Mouse (Mus musculus) adrenal gland, adult 2 months (tissue): ENCODE measurements around the gene 4930503B20Rik. TPM values are rescaled to one million over a fixed set of nuclear protein-coding genes. Genes with fewer than 3 reads are reported as not detected.

Experiments
- DNase-seq: peaks from one replicate; pipeline ENCODE4 v3.0.0; 2021
- long read RNA-seq: library from polyadenylated mRNA; stranded (forward); transcript quantifications from one replicate; pipeline ENCODE4 v2.0.0, GENCODE M21; 2021
- polyA plus RNA-seq: library from polyadenylated mRNA; depleted of rRNA; stranded (reverse); fragments of >200 nt; gene quantifications from 2 replicates; pipeline ENCODE4 v1.2.3, GENCODE M21; 2012; rRNA removed
- total RNA-seq, 2 experiments: library from RNA; stranded (reverse); gene quantifications; 2 replicates each; pipeline ENCODE4 v1.2.3; 2021

The 4930503B20Rik gene
- not detected for total RNA-seq
- polyA plus RNA-seq, result not detected in 2 replicates
- long read RNA-seq, result 0 reads

- DNase-seq, result no peak
Observed at GRCm38 (mm10) chr3:146651217-146651616, at the start of gene 4930503B20Rik. Gene 4930503B20Rik (minus strand): TSS chr3:146651317.

- DNase-seq, result no peak
Observed at GRCm38 (mm10) chr3:146700051-146700450, 48.9 kb upstream of the 4930503B20Rik start.

DNA sequence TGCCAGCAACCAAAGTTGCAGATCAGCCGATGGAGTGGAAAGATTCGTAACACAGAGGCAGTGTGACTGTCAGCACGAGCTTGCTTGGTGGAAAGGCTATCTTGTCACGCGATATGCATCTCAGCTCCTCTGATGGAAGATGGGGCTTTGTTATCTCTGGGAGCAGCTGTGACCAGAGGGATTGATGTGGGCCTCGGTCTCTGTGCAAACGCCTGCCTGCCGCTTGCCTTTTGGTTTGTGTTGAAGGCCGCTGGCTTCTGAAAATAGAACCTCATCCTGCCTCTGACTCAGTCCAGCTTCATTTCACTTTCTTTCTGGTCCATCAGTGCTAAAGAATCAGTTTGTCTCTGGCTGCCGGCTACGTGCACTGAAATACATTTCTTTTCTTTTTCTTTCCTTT lies 47.9 kb upstream of the 4930503B20Rik start:
- DNase-seq, result peak; percentile 76

DNA sequence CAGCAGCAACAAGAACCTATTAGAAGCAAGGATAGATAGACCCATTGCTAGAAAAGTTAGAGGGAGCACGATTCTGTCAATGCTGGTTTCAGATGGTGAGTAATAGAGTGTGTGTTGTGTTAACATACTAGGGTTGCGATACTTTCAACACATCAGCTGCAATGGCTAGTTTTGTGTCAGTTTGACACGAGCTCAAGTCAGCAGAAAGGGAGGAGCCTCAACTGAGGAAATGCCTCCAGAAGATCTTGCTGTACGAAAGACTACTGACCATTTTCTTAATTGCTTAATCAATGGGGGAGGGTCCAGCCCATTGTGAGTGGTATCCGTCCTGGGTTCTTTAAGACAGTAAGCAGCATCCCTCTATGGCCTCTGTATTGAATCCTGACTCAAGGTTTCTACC lies 41.4 kb upstream of the 4930503B20Rik start:
- no peak for DNase-seq

DNA sequence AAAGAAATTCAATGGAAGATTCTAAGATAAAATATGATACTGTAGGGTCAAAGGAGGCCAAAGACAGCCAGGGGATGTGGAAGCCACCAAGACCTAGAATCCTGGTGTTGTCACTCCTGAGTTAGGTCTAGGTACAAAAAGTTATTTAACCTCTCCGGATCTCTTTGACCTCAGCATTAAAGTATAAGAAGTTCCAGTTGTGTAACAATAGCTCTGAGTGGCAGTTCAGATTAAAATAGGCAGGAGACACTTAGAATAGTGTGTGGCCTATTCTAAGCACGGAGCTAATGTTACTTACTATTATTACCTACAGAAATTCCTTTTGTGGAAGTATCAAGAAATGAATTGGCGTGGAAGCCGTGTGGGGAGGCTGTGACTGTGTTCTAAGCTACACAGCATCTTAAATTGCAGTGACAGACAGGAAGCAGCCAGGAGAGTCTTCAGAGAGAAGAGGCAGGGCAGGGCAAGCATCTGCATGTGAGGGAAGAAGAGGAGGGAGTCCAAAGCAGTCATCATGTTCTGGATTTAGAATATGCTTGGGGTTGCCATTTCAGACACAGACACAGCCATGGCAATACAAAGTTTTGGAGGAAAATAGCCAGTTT lies 36.1 kb upstream of the 4930503B20Rik start:
- DNase-seq, result no peak

DNA sequence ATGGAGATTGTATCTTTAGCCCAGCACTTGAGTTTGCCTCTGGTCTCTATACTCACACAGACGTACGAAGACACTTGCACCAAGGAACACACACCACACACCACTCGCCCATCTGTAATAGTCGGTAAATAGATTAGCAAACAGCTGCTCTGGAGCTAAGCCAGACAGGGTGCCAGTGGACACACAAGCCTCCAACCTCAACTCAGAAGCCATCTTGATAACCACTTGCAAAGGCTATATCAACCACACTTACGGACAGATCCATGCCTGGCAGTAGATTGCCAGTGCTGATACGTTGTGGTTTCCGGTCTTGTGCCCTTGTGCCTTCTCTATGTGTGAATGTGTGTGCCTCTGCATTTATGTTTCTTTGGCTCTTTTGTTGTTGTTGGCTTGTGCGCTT lies 35.3 kb upstream of the 4930503B20Rik start:
- no peak for DNase-seq

DNA sequence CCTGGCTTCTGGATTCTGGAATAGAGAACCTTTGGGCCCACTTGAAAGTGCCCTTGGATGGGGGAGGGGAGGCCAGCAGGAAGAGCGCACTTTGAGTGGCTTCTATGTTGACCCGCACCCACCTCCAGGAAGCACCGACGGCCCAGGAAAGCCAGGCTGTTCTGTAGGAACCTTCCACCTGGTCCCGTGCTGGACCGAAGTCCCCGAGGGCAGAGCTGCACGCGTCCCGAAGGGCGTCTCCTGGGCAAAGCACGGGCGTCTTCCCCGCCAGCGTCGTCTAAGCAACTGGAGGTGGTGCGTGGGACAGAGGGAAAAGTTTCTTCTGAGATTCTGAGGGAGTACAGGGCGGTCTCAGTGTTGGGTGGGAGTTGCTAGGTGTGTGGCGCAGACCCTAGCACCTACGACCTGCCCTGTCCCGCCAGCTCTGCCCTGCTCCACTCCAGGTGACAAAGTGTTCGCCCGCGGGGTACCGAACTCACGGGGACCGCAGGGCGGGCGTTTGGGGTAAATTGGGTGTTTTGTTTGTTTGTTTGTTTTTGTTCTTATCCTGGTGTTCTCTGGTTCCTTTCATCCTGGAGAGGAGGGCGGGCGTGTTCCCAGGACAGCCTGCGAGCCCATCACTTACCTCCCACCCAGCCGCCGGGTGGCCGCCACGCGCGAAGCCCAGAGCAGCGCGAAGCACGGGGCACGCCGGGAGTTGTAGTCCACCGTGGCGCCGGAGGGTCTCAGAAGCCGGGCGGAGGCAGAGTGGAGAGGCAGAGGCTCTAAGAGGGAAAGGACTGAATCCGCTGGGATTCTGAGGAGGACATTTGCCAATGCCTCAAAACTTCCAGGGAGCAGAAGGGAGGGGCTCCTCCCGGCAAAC lies 33.9 kb upstream of the 4930503B20Rik start, which contains the start of gene Samd13:
Gene Samd13, minus strand, starts transcription at position 782 of the 865 bp plus-strand sequence.
- DNase-seq, result peak; percentile 54

DNA sequence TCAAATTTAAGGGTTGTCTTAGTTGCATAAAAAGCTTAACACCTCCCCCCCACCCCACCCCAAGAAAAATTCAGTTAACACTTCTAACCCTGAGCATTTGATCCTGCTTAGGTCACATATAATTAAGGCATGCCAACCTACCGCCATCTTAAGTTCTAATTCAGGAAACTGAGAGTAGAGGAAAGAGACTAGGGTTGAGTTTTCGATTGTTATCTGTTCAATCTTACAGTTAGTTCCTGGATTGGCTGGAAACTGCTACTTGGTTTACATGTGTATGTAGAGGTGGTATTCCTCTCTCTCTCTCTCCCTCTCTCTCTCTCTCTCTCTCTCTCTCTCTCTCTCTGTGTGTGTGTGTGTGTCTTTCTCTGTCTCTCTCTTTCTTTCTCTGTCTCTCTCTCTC lies 32.0 kb upstream of the 4930503B20Rik start:
- DNase-seq, result no peak

GRCm38 (mm10) chr3:146682140-146682651 lies 31.1 kb upstream of the 4930503B20Rik start:
- peak; percentile 70 for DNase-seq

- no peak for DNase-seq
Observed at GRCm38 (mm10) chr3:146681696-146682095, 30.6 kb upstream of the 4930503B20Rik start.

DNA sequence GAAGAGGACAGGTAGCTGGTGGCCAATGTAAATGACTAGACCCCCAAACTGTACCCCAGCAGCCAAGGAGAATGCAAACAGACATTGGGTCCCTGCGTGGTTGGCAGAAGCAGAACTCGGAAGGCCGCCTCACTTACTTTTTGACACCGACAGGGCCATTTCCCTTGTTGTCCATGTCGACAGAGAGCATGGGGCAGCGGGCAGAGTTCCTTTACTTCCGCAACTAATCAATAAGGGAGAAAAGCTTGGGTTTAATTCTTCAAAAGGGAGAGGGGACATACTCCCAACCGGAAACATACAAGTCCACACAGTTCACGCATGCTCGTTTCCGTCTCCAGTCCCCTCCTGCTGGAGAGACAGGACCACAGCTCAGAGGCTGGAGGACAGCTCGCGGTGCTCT lies 29.5 kb upstream of the 4930503B20Rik start:
- no peak for DNase-seq

GRCm38 (mm10) chr3:146679646-146680045 lies 28.5 kb upstream of the 4930503B20Rik start:
- no peak for DNase-seq

DNA sequence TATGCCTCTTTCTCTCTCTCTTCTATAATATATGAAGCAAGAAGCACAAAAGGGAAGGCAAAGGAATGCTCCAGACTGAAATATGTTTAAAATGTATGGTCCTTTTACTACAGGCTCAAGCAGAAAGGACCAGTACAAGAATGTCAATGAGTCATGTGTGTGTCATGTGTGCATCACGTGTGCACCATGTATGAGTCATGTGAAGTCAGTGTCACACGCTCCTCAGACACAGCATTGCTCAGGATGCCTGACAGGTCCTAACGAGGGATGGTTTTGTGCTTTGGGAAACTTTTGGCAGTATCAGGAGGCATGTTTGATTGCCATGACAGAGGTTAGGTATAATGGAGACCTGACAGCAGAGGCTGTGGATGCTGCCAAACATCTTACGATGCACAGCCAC lies 25.1 kb upstream of the 4930503B20Rik start:
- DNase-seq, result no peak

- DNase-seq, result no peak
Observed at GRCm38 (mm10) chr3:146675101-146675500, 24.0 kb upstream of the 4930503B20Rik start.

DNA sequence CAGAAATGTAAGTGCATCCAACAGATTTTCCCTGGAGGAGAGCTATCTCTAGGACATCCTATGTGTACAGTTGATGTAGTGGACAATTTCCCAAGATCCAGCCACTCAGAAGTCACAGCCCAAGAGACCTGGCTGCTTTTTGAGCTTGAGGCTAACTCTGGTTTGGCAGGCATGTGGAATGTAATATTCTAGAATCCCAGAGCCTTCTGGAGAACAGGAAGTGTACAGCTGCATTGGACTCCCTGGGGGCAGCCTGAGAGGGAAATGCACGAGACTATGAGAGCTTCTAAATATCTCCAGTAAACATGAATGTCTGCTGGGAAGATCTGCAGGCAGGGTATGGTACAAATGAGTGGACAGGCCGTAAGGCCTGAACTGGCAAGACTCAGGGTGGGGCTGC lies 20.0 kb upstream of the 4930503B20Rik start:
- no peak for DNase-seq

GRCm38 (mm10) chr3:146661907-146662306 lies 10.8 kb upstream of the 4930503B20Rik start:
- DNase-seq, result no peak

- DNase-seq, result no peak
Observed at GRCm38 (mm10) chr3:146661001-146661400, 9.9 kb upstream of the 4930503B20Rik start.

- DNase-seq, result peak; percentile 45
Observed at GRCm38 (mm10) chr3:146659321-146659720, 8.2 kb upstream of the 4930503B20Rik start.

DNA sequence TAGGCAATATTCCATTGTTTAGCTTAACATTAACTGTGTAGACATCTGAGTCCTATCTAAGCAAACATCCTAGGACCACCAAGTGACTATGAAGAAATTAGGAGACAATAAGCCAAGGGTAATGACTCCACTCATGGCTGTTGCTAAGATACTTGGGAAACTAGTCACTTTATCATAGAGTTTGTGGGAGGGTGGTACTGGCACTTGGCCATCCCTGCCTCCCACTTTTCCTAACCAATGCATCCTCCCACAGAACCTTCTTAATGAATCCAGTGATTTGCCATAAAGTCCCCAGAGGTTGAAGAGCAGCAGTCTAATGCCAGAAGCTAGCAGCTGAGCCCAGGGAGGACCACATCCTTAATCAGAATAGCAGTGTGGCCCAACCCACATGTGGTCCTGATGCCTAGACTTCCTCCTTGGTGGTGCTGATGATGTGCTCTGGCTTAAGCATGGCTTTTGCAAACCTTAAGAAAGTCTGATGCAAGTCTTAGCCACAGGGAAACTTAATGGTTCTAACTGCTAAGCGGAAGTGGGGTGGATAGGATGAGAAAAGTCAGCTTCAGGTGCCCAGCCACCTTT lies 7.0 kb upstream of the 4930503B20Rik start:
- DNase-seq, result no peak

DNA sequence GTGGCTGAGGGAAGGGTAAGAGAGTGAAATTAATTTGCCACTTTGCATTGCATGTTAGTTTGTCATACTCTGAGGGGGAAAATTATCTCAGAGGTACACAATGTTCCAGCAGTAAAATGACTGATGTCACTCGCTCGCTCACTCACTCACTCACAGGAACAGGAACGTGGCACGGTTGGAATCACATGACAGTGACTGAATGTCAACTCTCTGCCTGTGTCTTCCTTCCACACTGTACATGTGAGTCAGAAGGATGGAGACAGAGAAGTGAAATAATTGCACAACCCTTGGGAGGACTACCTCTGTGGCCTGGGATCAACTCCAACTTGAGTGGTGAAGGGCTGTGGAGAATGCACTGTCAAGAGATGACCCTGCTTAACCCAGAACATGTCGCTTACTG lies 6.3 kb upstream of the 4930503B20Rik start:
- DNase-seq, result peak; percentile 69

GRCm38 (mm10) chr3:146655111-146655577 lies 4.0 kb upstream of the 4930503B20Rik start:
- peak; percentile 10 for DNase-seq

DNA sequence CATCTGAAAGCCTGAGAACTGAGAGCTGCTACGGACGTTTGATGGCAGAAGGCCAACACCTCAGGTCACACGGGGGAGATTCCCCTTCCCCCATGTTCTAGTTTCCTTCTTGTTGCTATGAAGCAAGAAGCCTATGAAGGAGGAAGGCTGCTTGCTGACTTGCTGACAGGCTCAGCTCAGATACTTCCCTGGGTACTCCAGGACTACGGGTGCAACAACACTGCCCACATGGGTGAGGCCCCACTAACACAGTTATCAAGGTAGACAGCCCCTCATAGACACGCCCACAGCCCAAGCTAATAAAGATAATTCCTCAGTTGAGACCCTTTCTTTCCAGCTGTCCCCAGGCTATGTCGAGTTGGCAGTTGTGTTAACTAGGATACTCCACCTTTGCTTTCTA lies 2.6 kb upstream of the 4930503B20Rik start:
- DNase-seq, result no peak

DNA sequence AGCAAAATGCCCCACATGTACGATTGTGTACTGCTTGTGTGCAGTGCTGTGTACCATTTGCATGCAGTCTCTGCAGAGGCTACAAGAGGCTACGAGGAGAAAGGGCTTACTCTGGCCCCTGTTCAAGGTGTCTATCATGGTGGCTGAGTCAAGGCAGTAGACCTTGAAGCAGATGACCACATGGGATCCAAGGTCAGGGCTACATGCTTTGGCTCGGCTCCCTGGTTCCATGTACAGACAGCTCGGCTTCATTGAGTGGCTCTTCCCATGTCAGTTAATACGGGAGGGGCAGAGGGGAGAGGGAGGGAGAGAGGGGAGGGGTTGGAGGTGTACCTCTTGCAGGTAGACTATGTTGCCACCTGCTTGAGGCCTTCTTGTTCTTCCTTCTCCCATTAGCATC lies 1.3 kb upstream of the 4930503B20Rik start:
- DNase-seq, result peak; percentile 76
